Mouse (Mus musculus): ENCODE data around the gene Colec11. TPM values are rescaled to one million over a fixed set of nuclear protein-coding genes. Genes with fewer than 3 reads are reported as not detected.
A peak's percentile ranks its signal among the peaks of the same experiment; 100 is the strongest.

The Colec11 gene
- polyA plus RNA-seq (2015; fragmentation: Nextera tagmentation; extraction: Ambion mirVana): 1.5 and 1.6 TPM in 2 replicates

- ATAC-seq (ENCODE audit: insufficient read depth, low FRiP score): peak; percentile 31; the same call in 1 of the 2 replicates
- 0 out of 2 replicates have a peak within 1 kb of the TSS, but pooled peaks have one; percentile 3 for H3K4me2 ChIP-seq (ENCODE audit: low read depth, low read length)
- peaks cover 16% of the 10 kb centered on the region for H3K4me1 ChIP-seq (ENCODE audit: control insufficient read depth, insufficient read depth, low read length)
- 31% methylated on average over 5 of the region's 5 CpGs for WGBS
- H3K36me3 ChIP-seq (ENCODE audit: control insufficient read depth, insufficient read depth, low read length): no peaks in the 10 kb centered on the region
- H3K27ac ChIP-seq (ENCODE audit: low read length): no peak within 1 kb of the TSS; the same call in 1 of the 2 replicates
- H3K9me3 ChIP-seq (replicated peaks; ENCODE audit: control insufficient read depth, low read length): no peaks in the 10 kb centered on the region
- H3K27me3 ChIP-seq (ENCODE audit: control insufficient read depth, insufficient read depth, low read length): no peaks in the 10 kb centered on the region
- H3K4me3 ChIP-seq (replicated peaks; ENCODE audit: low read length): no peak within 1 kb of the TSS
- H3K9ac ChIP-seq (ENCODE audit: low read length): no peak within 1 kb of the TSS
These were observed at the start of gene Colec11 for GRCm38 (mm10) chr12:28623195-28623594. Gene Colec11, minus strand, starts transcription at chr12:28623377.

- Histone ChIP-seq H3K9me3 (replicated peaks; ENCODE audit: control insufficient read depth, low read length) (no peaks in the 10 kb centered on the region), H3K4me1 (ENCODE audit: control insufficient read depth, insufficient read depth, low read length) (peaks cover 11% of the 10 kb centered on the region), H3K9ac (ENCODE audit: low read length) (peak overlapping the region; percentile 38; the same call in 1 of the 2 replicates), H3K27me3 (ENCODE audit: control insufficient read depth, insufficient read depth, low read length) (no peaks in the 10 kb centered on the region), H3K36me3 (ENCODE audit: control insufficient read depth, insufficient read depth, low read length) (no peaks in the 10 kb centered on the region), H3K4me2 (ENCODE audit: low read depth, low read length) (0 out of 2 replicates have a peak overlapping the region, but pooled peaks have one; percentile 9), H3K27ac (ENCODE audit: low read length) (no peak overlapping the region), H3K4me3 (replicated peaks; ENCODE audit: low read length) (no peak overlapping the region)
- 8% methylated on average over 8 of the region's 8 CpGs for WGBS
- no peak for ATAC-seq (ENCODE audit: insufficient read depth, low FRiP score)
These were observed 44.1 kb upstream of the Colec11 start for GRCm38 (mm10) chr12:28667287-28667686.

GRCm38 (mm10) chr12:28666734-28667133, 43.6 kb upstream of the Colec11 start:
- H3K36me3 ChIP-seq (ENCODE audit: control insufficient read depth, insufficient read depth, low read length): no peaks in the 10 kb centered on the region
- H3K4me3 ChIP-seq (replicated peaks; ENCODE audit: low read length): no peak overlapping the region
- no peak overlapping the region for H3K27ac ChIP-seq (ENCODE audit: low read length)
- H3K4me1 ChIP-seq (ENCODE audit: control insufficient read depth, insufficient read depth, low read length): peaks cover 11% of the 10 kb centered on the region
- no peaks in the 10 kb centered on the region for H3K27me3 ChIP-seq (ENCODE audit: control insufficient read depth, insufficient read depth, low read length)
- no peak overlapping the region for H3K4me2 ChIP-seq (ENCODE audit: low read depth, low read length)
- 39% methylated on average over 4 of the region's 4 CpGs for WGBS
- H3K9ac ChIP-seq (ENCODE audit: low read length): peak overlapping the region; percentile 38; the same call in 1 of the 2 replicates
- no peak for ATAC-seq (ENCODE audit: insufficient read depth, low FRiP score)
- no peaks in the 10 kb centered on the region for H3K9me3 ChIP-seq (replicated peaks; ENCODE audit: control insufficient read depth, low read length)

- H3K9me3 ChIP-seq (replicated peaks; ENCODE audit: control insufficient read depth, low read length): no peaks in the 10 kb centered on the region
- H3K4me1 ChIP-seq (ENCODE audit: control insufficient read depth, insufficient read depth, low read length): peaks cover 7% of the 10 kb centered on the region
- H3K9ac ChIP-seq (ENCODE audit: low read length): no peak overlapping the region
- no peaks in the 10 kb centered on the region for H3K27me3 ChIP-seq (ENCODE audit: control insufficient read depth, insufficient read depth, low read length)
- 0 out of 2 replicates have a peak, but pooled peaks cover 15% of the 10 kb centered on the region for H3K36me3 ChIP-seq (ENCODE audit: control insufficient read depth, insufficient read depth, low read length)
- WGBS: 77% methylated on average over 4 of the region's 4 CpGs
- no peak overlapping the region for H3K4me3 ChIP-seq (replicated peaks; ENCODE audit: low read length)
- H3K4me2 ChIP-seq (ENCODE audit: low read depth, low read length): no peak overlapping the region
- ATAC-seq (ENCODE audit: insufficient read depth, low FRiP score): no peak
- no peak overlapping the region for H3K27ac ChIP-seq (ENCODE audit: low read length)
These were observed 39.5 kb upstream of the Colec11 start for GRCm38 (mm10) chr12:28662628-28663027.

- ATAC-seq (ENCODE audit: insufficient read depth, low FRiP score): peak; percentile 95
- peak within 1 kb of the TSS; percentile 88 for H3K4me3 ChIP-seq (replicated peaks; ENCODE audit: low read length)
- peak within 1 kb of the TSS; percentile 87 for H3K9ac ChIP-seq (ENCODE audit: low read length)
- WGBS: 1% methylated on average over 52 of the region's 52 CpGs
- peak within 1 kb of the TSS; percentile 70 for H3K4me2 ChIP-seq (ENCODE audit: low read depth, low read length)
- H3K27me3 ChIP-seq (ENCODE audit: control insufficient read depth, insufficient read depth, low read length): no peaks in the 10 kb centered on the region
- H3K9me3 ChIP-seq (replicated peaks; ENCODE audit: control insufficient read depth, low read length): no peaks in the 10 kb centered on the region
- H3K4me1 ChIP-seq (ENCODE audit: control insufficient read depth, insufficient read depth, low read length): peaks cover 8% of the 10 kb centered on the region
- H3K27ac ChIP-seq (ENCODE audit: low read length): peak within 1 kb of the TSS; percentile 61
- H3K36me3 ChIP-seq (ENCODE audit: control insufficient read depth, insufficient read depth, low read length): no peaks in the 10 kb centered on the region
These were observed 26.2 kb upstream of the Colec11 start, which contains the start of gene Rnaseh1 for GRCm38 (mm10) chr12:28649141-28650110. Gene Rnaseh1, plus strand, starts transcription at chr12:28649602.

GRCm38 (mm10) chr12:28638778-28639177, 15.6 kb upstream of the Colec11 start:
- no peak overlapping the region for H3K27ac ChIP-seq (ENCODE audit: low read length)
- H3K9ac ChIP-seq (ENCODE audit: low read length): no peak overlapping the region
- H3K36me3 ChIP-seq (ENCODE audit: control insufficient read depth, insufficient read depth, low read length): peaks cover 3% of the 10 kb centered on the region
- H3K4me2 ChIP-seq (ENCODE audit: low read depth, low read length): no peak overlapping the region
- H3K9me3 ChIP-seq (replicated peaks; ENCODE audit: control insufficient read depth, low read length): no peaks in the 10 kb centered on the region
- no peaks in the 10 kb centered on the region for H3K27me3 ChIP-seq (ENCODE audit: control insufficient read depth, insufficient read depth, low read length)
- no peak for ATAC-seq (ENCODE audit: insufficient read depth, low FRiP score)
- no peak overlapping the region for H3K4me3 ChIP-seq (replicated peaks; ENCODE audit: low read length)
- 72% methylated on average over 2 of the region's 2 CpGs for WGBS
- peaks cover 10% of the 10 kb centered on the region for H3K4me1 ChIP-seq (ENCODE audit: control insufficient read depth, insufficient read depth, low read length)

- ATAC-seq (ENCODE audit: insufficient read depth, low FRiP score): no peak
- Histone ChIP-seq H3K27ac (ENCODE audit: low read length) (no peak overlapping the region), H3K27me3 (ENCODE audit: control insufficient read depth, insufficient read depth, low read length) (no peaks in the 10 kb centered on the region), H3K9me3 (replicated peaks; ENCODE audit: control insufficient read depth, low read length) (no peaks in the 10 kb centered on the region), H3K4me1 (ENCODE audit: control insufficient read depth, insufficient read depth, low read length) (peaks cover 18% of the 10 kb centered on the region), H3K36me3 (ENCODE audit: control insufficient read depth, insufficient read depth, low read length) (peaks cover 24% of the 10 kb centered on the region), H3K4me2 (ENCODE audit: low read depth, low read length) (peak overlapping the region; percentile 58), H3K9ac (ENCODE audit: low read length) (no peak overlapping the region), H3K4me3 (replicated peaks; ENCODE audit: low read length) (peak overlapping the region; percentile 91)
- 85% methylated on average over 6 of the region's 6 CpGs for WGBS
These were observed 13.4 kb upstream of the Colec11 start for GRCm38 (mm10) chr12:28636543-28636942.

- Histone ChIP-seq H3K27ac (ENCODE audit: low read length) (peak within 1 kb of the TSS; percentile 81), H3K9me3 (replicated peaks; ENCODE audit: control insufficient read depth, low read length) (no peaks in the 10 kb centered on the region), H3K4me3 (replicated peaks; ENCODE audit: low read length) (peak within 1 kb of the TSS; percentile 91), H3K36me3 (ENCODE audit: control insufficient read depth, insufficient read depth, low read length) (peaks cover 28% of the 10 kb centered on the region), H3K4me1 (ENCODE audit: control insufficient read depth, insufficient read depth, low read length) (peaks cover 18% of the 10 kb centered on the region), H3K9ac (ENCODE audit: low read length) (peak within 1 kb of the TSS; percentile 99), H3K27me3 (ENCODE audit: control insufficient read depth, insufficient read depth, low read length) (no peaks in the 10 kb centered on the region), H3K4me2 (ENCODE audit: low read depth, low read length) (peak within 1 kb of the TSS; percentile 93)
- WGBS: 5% methylated on average over 69 of the region's 69 CpGs
- peak; percentile 98 for ATAC-seq (ENCODE audit: insufficient read depth, low FRiP score)
These were observed 12.6 kb upstream of the Colec11 start, which contains the start of gene Rps7 for GRCm38 (mm10) chr12:28635535-28636476. Gene Rps7, minus strand, starts transcription at chr12:28635953.

All from stomach, embryonic 16.5 days (tissue).